Mouse (Mus musculus) activated CD4-positive, CD25-positive, alpha-beta regulatory T cell, adult 4 months (primary cell): Measurements from ENCODE around the gene Gid8. TPM values are rescaled to one million over a fixed set of nuclear protein-coding genes. Genes with fewer than 3 reads are reported as not detected.
A peak's percentile ranks its signal among the peaks of the same experiment; 100 is the strongest.

ENCODE experiments used
- ATAC-seq: one replicate; pipeline ENCODE4 v1.8.0; 2017
- polyA plus RNA-seq, 2 experiments: library from polyadenylated mRNA; unstranded; fragments of 100-300 nt; shearing (Covaris generic); gene quantifications; one replicate each; pipeline ENCODE4 v1.2.1; 2017

The Gid8 gene
- polyA plus RNA-seq = 10 to 100 TPM; 22.3 to 24.5 TPM

GRCm38 (mm10) chr2:180709923-180710272, at the start of gene Gid8, which contains the start of gene Dido1:
Gid8 (plus strand) TSS chr2:180710117.
Dido1 (minus strand) TSS chr2:180709999.
- peak; percentile 92 for ATAC-seq

- no peak for ATAC-seq
Observed at GRCm38 (mm10) chr2:180660521-180660920, 49.4 kb upstream of the Gid8 start.

GRCm38 (mm10) chr2:180662008-180662407, 47.9 kb upstream of the Gid8 start:
- no peak for ATAC-seq

GRCm38 (mm10) chr2:180676706-180677105, 33.2 kb upstream of the Gid8 start:
- ATAC-seq = no peak

- ATAC-seq = peak; percentile 80
Observed at GRCm38 (mm10) chr2:180678609-180679140, 31.2 kb upstream of the Gid8 start.

GRCm38 (mm10) chr2:180681225-180681624, 28.7 kb upstream of the Gid8 start:
- ATAC-seq = no peak

GRCm38 (mm10) chr2:180683524-180683923, 26.4 kb upstream of the Gid8 start:
- no peak for ATAC-seq

GRCm38 (mm10) chr2:180684031-180684430, 25.9 kb upstream of the Gid8 start:
- ATAC-seq = no peak

GRCm38 (mm10) chr2:180689841-180690240, 20.1 kb upstream of the Gid8 start:
- no peak for ATAC-seq

- no peak for ATAC-seq
Observed at GRCm38 (mm10) chr2:180692630-180693029, 17.3 kb upstream of the Gid8 start.

GRCm38 (mm10) chr2:180695176-180695575, 14.7 kb upstream of the Gid8 start:
- ATAC-seq = no peak

- no peak for ATAC-seq
Observed at GRCm38 (mm10) chr2:180700457-180700856, 9.5 kb upstream of the Gid8 start.

- ATAC-seq = peak; percentile 28
Observed at GRCm38 (mm10) chr2:180701053-180701766, 8.7 kb upstream of the Gid8 start.

- ATAC-seq = peak; percentile 80
Observed at GRCm38 (mm10) chr2:180701767-180702621, 7.9 kb upstream of the Gid8 start.

GRCm38 (mm10) chr2:180702701-180703149, 7.2 kb upstream of the Gid8 start:
- ATAC-seq = no peak

GRCm38 (mm10) chr2:180703175-180703574, 6.7 kb upstream of the Gid8 start:
- no peak for ATAC-seq

GRCm38 (mm10) chr2:180703645-180704359, 6.1 kb upstream of the Gid8 start:
- ATAC-seq = no peak

- ATAC-seq = no peak
Observed at GRCm38 (mm10) chr2:180704591-180704990, 5.3 kb upstream of the Gid8 start.

GRCm38 (mm10) chr2:180705066-180705465, 4.9 kb upstream of the Gid8 start:
- ATAC-seq = no peak

- ATAC-seq = no peak
Observed at GRCm38 (mm10) chr2:180705975-180706374, 3.9 kb upstream of the Gid8 start.

GRCm38 (mm10) chr2:180709023-180709922, 644 bp upstream of the Gid8 start:
- peak; percentile 18 for ATAC-seq
